Mouse (Mus musculus): Measurements from ENCODE around the gene Polr2c. TPM values are rescaled to one million over a fixed set of nuclear protein-coding genes. Genes with fewer than 3 reads are reported as not detected.

Polr2c gene
- total RNA-seq, 2 experiments from 2014 or later: 72.1 to 79.8 TPM

- DNase-seq (ENCODE audit: extremely low spot score in 1 of 2, low spot score in 2 of 2): no peak
- Histone ChIP-seq H3K27ac (peak overlapping the region; percentile 32; the same call in 1 of the 2 replicates), H3K4me3 (peak overlapping the region; percentile 45)
- intact Hi-C loops (cut with DNase I): no loop called here
- TF ChIP-seq CTCF (IDR thresholded peaks at IDR 0.05): no peak
Observed at GRCm38 (mm10) chr8:94916960-94917324, 59.7 kb downstream of the Polr2c start.

GRCm38 (mm10) chr8:94917352-94917751 is 60.1 kb downstream of the Polr2c start:
- TF ChIP-seq CTCF (IDR thresholded peaks at IDR 0.05): peak; percentile 76
- intact Hi-C loops (cut with DNase I): no loop called here
- DNase-seq (ENCODE audit: extremely low spot score in 1 of 2, low spot score in 2 of 2): peak; percentile 58 to 81
- peak overlapping the region; percentile 45 for H3K4me3 ChIP-seq
- peak overlapping the region; percentile 32; the same call in 1 of the 2 replicates for H3K27ac ChIP-seq

GRCm38 (mm10) chr8:94917851-94918495 is 60.7 kb downstream of the Polr2c start, which contains the start of gene Ccdc102a:
TSS of gene Ccdc102a (minus strand) at chr8:94918098.
- peak within 1 kb of the TSS; percentile 32 for H3K27ac ChIP-seq
- peak in 1 of 2 experiments; percentile 19 for DNase-seq (ENCODE audit: extremely low spot score in 1 of 2, low spot score in 2 of 2)
- peak within 1 kb of the TSS; percentile 45 for H3K4me3 ChIP-seq
- TF ChIP-seq CTCF (IDR thresholded peaks at IDR 0.05): no peak
- intact Hi-C loops (cut with DNase I): no loop called here

GRCm38 (mm10) chr8:94919256-94919655 is 62.0 kb downstream of the Polr2c start:
- no peak for TF ChIP-seq CTCF (IDR thresholded peaks at IDR 0.05)
- intact Hi-C loops (cut with DNase I): no loop called here
- no peak overlapping the region for H3K27ac ChIP-seq
- DNase-seq (ENCODE audit: extremely low spot score in 1 of 2, low spot score in 2 of 2): no peak
- H3K4me3 ChIP-seq: no peak overlapping the region

- no peak for TF ChIP-seq CTCF (IDR thresholded peaks at IDR 0.05)
- intact Hi-C loops (cut with DNase I): no loop called here
- Histone ChIP-seq H3K27ac (no peak overlapping the region), H3K4me3 (no peak overlapping the region)
- no peak for DNase-seq (ENCODE audit: extremely low spot score in 1 of 2, low spot score in 2 of 2)
Observed at GRCm38 (mm10) chr8:94922176-94922575, 64.9 kb downstream of the Polr2c start.

- Histone ChIP-seq H3K4me3 (no peak overlapping the region), H3K27ac (no peak overlapping the region)
- no peak for TF ChIP-seq CTCF (IDR thresholded peaks at IDR 0.05)
- intact Hi-C loops (cut with DNase I): no loop called here
- no peak for DNase-seq (ENCODE audit: extremely low spot score in 1 of 2, low spot score in 2 of 2)
Observed at GRCm38 (mm10) chr8:94922602-94923001, 65.4 kb downstream of the Polr2c start.

Other genes with a start within 250 kb of the Polr2c start
- 100 to 1,000 TPM; 147 TPM for gene Arl2bp, start 190.8 kb upstream of the Polr2c start, total RNA-seq (2021)
- gene Pllp, start 161.2 kb upstream of the Polr2c start, total RNA-seq (2021): 10 to 100 TPM; 27.3 to 30.0 TPM
- under 1 TPM in 1 of 2 experiments, not detected in 1; 0.14 TPM for gene Ccl22, start 111.9 kb upstream of the Polr2c start, total RNA-seq (2021)
- gene Cx3cl1, start 85.4 kb upstream of the Polr2c start, total RNA-seq (2021): 100 to 1,000 TPM; 658 to 661 TPM
- 1 to 10 TPM; 4.6 to 7.9 TPM for gene Ccl17, start 47.0 kb upstream of the Polr2c start, total RNA-seq (2021)
- 10 to 100 TPM; 84.5 to 89.1 TPM for gene Coq9, start 19.1 kb upstream of the Polr2c start, total RNA-seq (2021)
- gene Ciapin1, start 19.1 kb upstream of the Polr2c start, total RNA-seq (2021): 10 to 100 TPM; 71.4 to 76.8 TPM
- 10 to 100 TPM; 17.6 to 19.2 TPM for gene Dok4, start 18.9 kb downstream of the Polr2c start, total RNA-seq (2021)
- gene Ccdc102a, start 60.6 kb downstream of the Polr2c start, total RNA-seq (2021): 1 to 10 TPM; 1.6 to 2.0 TPM
- gene Adgrg5, start 66.2 kb downstream of the Polr2c start, total RNA-seq (2021): not detected
- gene Adgrg1, start 117.3 kb downstream of the Polr2c start, total RNA-seq (2021): 10 to 100 TPM; 77.6 to 86.8 TPM
- gene Adgrg3, start 160.2 kb downstream of the Polr2c start, total RNA-seq (2021): under 1 TPM; 0.23 to 0.32 TPM
- 1 to 10 TPM in 1 of 2 experiments, under 1 TPM in 1; 0.75 to 1.1 TPM for gene Drc7, start 197.7 kb downstream of the Polr2c start, total RNA-seq (2021)
- 10 to 100 TPM; 37.6 to 46.2 TPM for gene Katnb1, start 223.7 kb downstream of the Polr2c start, total RNA-seq (2021)